Mouse (Mus musculus) heart, adult 2 months (tissue): ENCODE measurements around the gene Nckap1. TPM values are rescaled to one million over a fixed set of nuclear protein-coding genes. Genes with fewer than 3 reads are reported as not detected.

Experiments used
- DNase-seq, 2 experiments: peaks; one replicate each; pipeline ENCODE4 v3.0.0; 2021
- H3K27ac ChIP-seq: fragments of 200-600 bp; 2 replicates; pipeline ENCODE4 v1.8.1; 2022
- H3K27me3 ChIP-seq: fragments of 200-500 bp; 2 replicates; pipeline ENCODE4 v1.6.1; 2012; ENCODE audit warnings: mild to moderate bottlenecking, low read length, inconsistent platforms, mixed read lengths; ENCODE audit not compliant: control insufficient read depth, insufficient read depth
- H3K36me3 ChIP-seq: fragments of 200-500 bp; 2 replicates; pipeline ENCODE4 v1.6.1; 2012; ENCODE audit warnings: low read length, inconsistent platforms; ENCODE audit not compliant: control insufficient read depth, insufficient read depth
- H3K4me1 ChIP-seq: fragments of 200-500 bp; 2 replicates; pipeline ENCODE4 v1.6.1; 2011; ENCODE audit warnings: low read length; ENCODE audit not compliant: control insufficient read depth, insufficient read depth
- H3K4me3 ChIP-seq: fragments of 200-600 bp; 2 replicates; pipeline ENCODE4 v1.8.1; 2022
- H3K79me2 ChIP-seq: fragments of 200-500 bp; replicated peaks from 2 replicates; pipeline ENCODE4 v1.6.1; 2012; ENCODE audit warnings: mild to moderate bottlenecking, inconsistent platforms, low read length, moderate library complexity, mixed read lengths; ENCODE audit not compliant: control insufficient read depth, insufficient read depth
- H3K9ac ChIP-seq: fragments of 200-500 bp; 2 replicates; pipeline ENCODE4 v1.6.1; 2012; ENCODE audit warnings: low read depth, mild to moderate bottlenecking, control low read depth, inconsistent platforms, low read length, mixed read lengths
- CTCF ChIP-seq: fragments of 200-600 bp; IDR thresholded peaks from 2 replicates; pipeline ENCODE4 v1.8.1; 2022; ENCODE audit warnings: antibody characterized with exemption, mild to moderate bottlenecking, moderate library complexity
- EP300 ChIP-seq: fragments of 200-500 bp; IDR thresholded peaks from 2 replicates; pipeline ENCODE4 v1.6.1; 2011; ENCODE audit warnings: low read depth, low read length, control low read depth; ENCODE audit not compliant: insufficient read depth
- POLR2A ChIP-seq: fragments of 200-500 bp; IDR thresholded peaks from 2 replicates; pipeline ENCODE4 v1.6.1; 2011; ENCODE audit warnings: mild to moderate bottlenecking, low read depth, low read length, control low read depth; ENCODE audit not compliant: insufficient read depth
- WGBS: fragments of 180-500 bp; shearing (Covaris S2); methylation state at CpG from one replicate; pipeline ENCODE4 v1.1.7; 2018; 5-methylcytosine and 5-hydroxymethylcytosine counted together
- intact Hi-C: fragments of 180-260 bp; cut with DNase I; formaldehyde crosslinking; loops from one replicate; pipeline ENCODE4 v1.15.1; 2025
- polyA plus RNA-seq: library from polyadenylated mRNA; depleted of rRNA; stranded (reverse); fragments of >200 nt; gene quantifications from 2 replicates; pipeline ENCODE4 v1.2.3, GENCODE M21; 2012
- total RNA-seq, 2 experiments: library from RNA; stranded (reverse); gene quantifications; 2 replicates each; pipeline ENCODE4 v1.2.3; 2021

Gene Nckap1
- total and polyA plus RNA-seq, 3 experiments, result 21.9 to 63.6 (median 60.1) TPM

DNA sequence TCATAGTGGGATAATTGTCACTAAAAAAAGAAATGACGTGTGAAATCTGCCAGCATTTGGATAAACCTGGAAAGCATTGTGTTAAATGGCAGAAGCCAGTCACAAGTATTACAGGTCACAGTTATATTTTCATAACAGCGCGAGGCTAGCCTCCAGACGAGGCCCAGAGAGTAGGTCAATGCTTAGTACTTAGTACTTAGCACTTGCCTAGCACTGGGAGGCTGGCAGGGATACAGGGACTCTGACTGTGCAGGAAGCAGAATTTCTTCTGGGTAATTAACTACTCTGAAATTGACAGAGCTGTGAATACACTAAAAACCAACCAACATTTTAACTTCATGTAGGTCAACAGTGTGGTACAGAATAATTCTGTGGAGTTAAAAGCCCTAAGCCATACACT, 13.8 kb downstream of the Nckap1 start:
- intact Hi-C loops, result no loop called here
- H3K79me2 ChIP-seq, result peaks cover 2% of the 10 kb centered on the region
- 71% methylated on average over 4 of the region's 4 CpGs for WGBS
- H3K4me3 ChIP-seq, result no peak overlapping the region
- no peak overlapping the region for H3K9ac ChIP-seq
- no peak overlapping the region for H3K27ac ChIP-seq
- peaks cover 6% of the 10 kb centered on the region for H3K4me1 ChIP-seq
- TF ChIP-seq POLR2A (no peak), EP300 (no peak), CTCF (no peak)
- peaks cover 9% of the 10 kb centered on the region for H3K36me3 ChIP-seq
- no peak for DNase-seq
- no peaks in the 10 kb centered on the region for H3K27me3 ChIP-seq

DNA sequence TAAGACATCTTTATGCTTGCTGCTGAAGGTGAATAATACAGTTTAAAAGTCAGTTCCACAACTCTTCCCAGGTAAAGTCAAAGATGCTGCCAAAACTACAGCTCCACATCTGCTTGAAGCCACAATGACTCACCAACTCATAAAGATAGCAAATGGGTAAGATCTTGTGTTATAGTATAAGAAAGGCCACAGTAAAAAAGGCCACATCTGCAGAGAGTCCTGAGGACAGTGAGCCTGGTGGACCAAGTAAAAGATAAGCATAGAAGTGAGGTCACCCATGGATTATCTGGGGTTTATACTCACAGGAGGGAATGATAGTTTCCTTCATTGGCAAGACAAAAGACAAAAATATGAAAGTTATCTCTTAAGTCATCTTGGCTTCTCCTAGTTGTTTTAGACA, 18.9 kb downstream of the Nckap1 start:
- TF ChIP-seq CTCF (no peak), EP300 (no peak), POLR2A (no peak)
- H3K36me3 ChIP-seq, result peaks cover 15% of the 10 kb centered on the region
- no peaks in the 10 kb centered on the region; the same call in 1 of the 2 replicates for H3K79me2 ChIP-seq
- intact Hi-C loops, result no loop called here
- no peaks in the 10 kb centered on the region for H3K27me3 ChIP-seq
- H3K27ac ChIP-seq, result no peak overlapping the region
- H3K4me3 ChIP-seq, result no peak overlapping the region
- H3K4me1 ChIP-seq, result peaks cover 4% of the 10 kb centered on the region
- no peak overlapping the region for H3K9ac ChIP-seq
- no peak for DNase-seq

DNA sequence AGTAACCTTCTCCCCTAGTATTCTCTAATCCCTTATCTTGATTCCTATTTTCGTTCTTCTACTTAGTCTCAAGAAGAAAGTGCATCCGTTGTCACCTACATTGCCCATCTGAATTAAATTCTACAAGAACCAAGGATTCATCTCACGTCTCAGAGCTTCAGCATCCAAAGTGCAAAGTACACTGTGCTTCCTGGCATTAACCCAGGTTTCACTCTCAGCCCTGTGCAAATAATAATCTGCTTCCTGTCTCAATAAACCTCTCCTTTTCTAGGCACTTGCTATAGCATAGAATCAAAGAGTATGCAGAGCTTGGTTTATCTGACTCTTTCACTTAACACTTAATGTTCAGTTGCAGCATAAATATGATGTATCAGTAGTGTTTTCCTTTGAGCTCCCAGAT, 19.7 kb downstream of the Nckap1 start:
- H3K4me3 ChIP-seq, result no peak overlapping the region
- H3K79me2 ChIP-seq, result no peaks in the 10 kb centered on the region; the same call in 1 of the 2 replicates
- no peak overlapping the region for H3K9ac ChIP-seq
- no peaks in the 10 kb centered on the region for H3K27me3 ChIP-seq
- TF ChIP-seq POLR2A (no peak), EP300 (no peak), CTCF (no peak)
- WGBS, result 57% methylated on average over 3 of the region's 3 CpGs
- no peak overlapping the region for H3K27ac ChIP-seq
- H3K4me1 ChIP-seq, result peaks cover 3% of the 10 kb centered on the region
- no peak for DNase-seq
- peaks cover 15% of the 10 kb centered on the region for H3K36me3 ChIP-seq
- intact Hi-C loops, result no loop called here

- H3K36me3 ChIP-seq, result peaks cover 13% of the 10 kb centered on the region
- WGBS, result 92% methylated on average over 5 of the region's 5 CpGs
- TF ChIP-seq POLR2A (no peak), EP300 (no peak), CTCF (no peak)
- H3K4me3 ChIP-seq, result no peak overlapping the region
- no peak overlapping the region for H3K27ac ChIP-seq
- no peaks in the 10 kb centered on the region for H3K27me3 ChIP-seq
- H3K4me1 ChIP-seq, result peaks cover 3% of the 10 kb centered on the region
- no peak for DNase-seq
- intact Hi-C loops, result no loop called here
- H3K79me2 ChIP-seq, result no peaks in the 10 kb centered on the region; the same call in 1 of the 2 replicates
- H3K9ac ChIP-seq, result no peak overlapping the region
Measured at GRCm38 (mm10) chr2:80560773-80561172, 20.4 kb downstream of the Nckap1 start.

GRCm38 (mm10) chr2:80559655-80560054, 21.5 kb downstream of the Nckap1 start:
- 45% methylated on average over 5 of the region's 5 CpGs for WGBS
- no peak overlapping the region for H3K27ac ChIP-seq
- H3K79me2 ChIP-seq, result no peaks in the 10 kb centered on the region; the same call in 1 of the 2 replicates
- TF ChIP-seq CTCF, result no peak
- no peak for TF ChIP-seq POLR2A
- TF ChIP-seq EP300, result no peak
- no peak for DNase-seq
- no peaks in the 10 kb centered on the region for H3K27me3 ChIP-seq
- H3K4me1 ChIP-seq, result peaks cover 3% of the 10 kb centered on the region
- intact Hi-C loops, result no loop called here
- no peak overlapping the region for H3K4me3 ChIP-seq
- H3K9ac ChIP-seq, result no peak overlapping the region
- peaks cover 13% of the 10 kb centered on the region for H3K36me3 ChIP-seq

GRCm38 (mm10) chr2:80554442-80554841, 26.7 kb downstream of the Nckap1 start:
- Histone ChIP-seq H3K4me3 (no peak overlapping the region), H3K27ac (no peak overlapping the region), H3K4me1 (no peaks in the 10 kb centered on the region), H3K79me2 (no peaks in the 10 kb centered on the region; the same call in 1 of the 2 replicates), H3K27me3 (no peaks in the 10 kb centered on the region), H3K36me3 (peaks cover 7% of the 10 kb centered on the region), H3K9ac (no peak overlapping the region)
- intact Hi-C loops, result no loop called here
- 86% methylated on average over 4 of the region's 4 CpGs for WGBS
- no peak for TF ChIP-seq POLR2A
- TF ChIP-seq CTCF, result no peak
- TF ChIP-seq EP300, result no peak
- DNase-seq, result no peak
